Comparison of ENCODE assay signal across 28 mouse cellular contexts in the genomic region with DNA sequence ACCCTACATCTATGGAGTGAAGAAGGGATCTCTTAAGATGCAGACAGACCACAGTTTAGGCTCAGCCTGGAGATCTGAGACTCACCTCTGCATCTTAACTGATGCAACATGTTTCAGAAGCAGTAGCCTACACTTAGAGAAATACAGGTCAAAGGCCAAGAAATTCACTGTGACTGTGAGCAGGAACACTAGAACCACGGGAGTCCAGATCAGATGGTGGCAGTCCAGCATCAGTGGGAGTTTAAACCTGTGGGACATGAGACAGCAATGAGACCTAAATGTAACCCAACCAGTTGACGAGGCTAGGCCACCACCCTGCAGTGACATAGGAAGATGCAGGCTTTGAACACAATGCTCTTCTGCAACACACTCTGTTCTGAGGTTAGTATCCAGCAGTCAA.
"Had no signal": no experiment of that assay in that cellular context is flagged by ENCODE, and none has a peak within 500 bp of the region (broad histone marks: within the 10 kb centered on the region; RNA-seq: fewer than 3 reads in every experiment).

No protein-coding gene starts in this region.

- H3K27me3 ChIP-seq: embryonic facial prominence, embryonic 12.5 days; embryonic facial prominence, embryonic 13.5 days; embryonic facial prominence, embryonic 15.5 days; forebrain, embryonic 13.5 days; forebrain, embryonic 15.5 days had no signal

- ATAC-seq: forebrain, embryonic 13.5 days; forebrain, embryonic 14.5 days; forebrain, embryonic 15.5 days; forebrain, embryonic 16.5 days; forebrain, postnatal 0 days had no signal

- H3K9me3 ChIP-seq: embryonic facial prominence, embryonic 10.5 days; embryonic facial prominence, embryonic 12.5 days; embryonic facial prominence, embryonic 13.5 days; embryonic facial prominence, embryonic 15.5 days; forebrain, embryonic 10.5 days; forebrain, embryonic 12.5 days; forebrain, embryonic 13.5 days; forebrain, embryonic 15.5 days had no signal

- H3K36me3 ChIP-seq: embryonic facial prominence, embryonic 10.5 days; embryonic facial prominence, embryonic 12.5 days; embryonic facial prominence, embryonic 13.5 days; embryonic facial prominence, embryonic 15.5 days; forebrain, embryonic 10.5 days; forebrain, embryonic 12.5 days; forebrain, embryonic 15.5 days had no signal

- H3K4me3 ChIP-seq: embryonic facial prominence, embryonic 10.5 days; embryonic facial prominence, embryonic 12.5 days; embryonic facial prominence, embryonic 13.5 days; embryonic facial prominence, embryonic 15.5 days; erythroblast, embryonic 14.5 days; forebrain, embryonic 10.5 days; forebrain, embryonic 12.5 days; forebrain, embryonic 13.5 days; forebrain, embryonic 15.5 days; gastrocnemius, adult 2 months had no signal

- H3K4me1 ChIP-seq: forebrain, embryonic 10.5 days; forebrain, embryonic 12.5 days had no signal

- H3K9ac ChIP-seq: embryonic facial prominence, embryonic 12.5 days; embryonic facial prominence, embryonic 13.5 days; embryonic facial prominence, embryonic 15.5 days; forebrain, embryonic 12.5 days; forebrain, embryonic 13.5 days; forebrain, embryonic 15.5 days; forebrain, postnatal 0 days had no signal

- H3K4me2 ChIP-seq: embryonic facial prominence, embryonic 12.5 days; embryonic facial prominence, embryonic 13.5 days; embryonic facial prominence, embryonic 15.5 days; forebrain, embryonic 12.5 days; forebrain, embryonic 13.5 days; forebrain, embryonic 15.5 days had no signal

- H3K27ac ChIP-seq: embryonic facial prominence, embryonic 10.5 days; embryonic facial prominence, embryonic 12.5 days; embryonic facial prominence, embryonic 13.5 days; embryonic facial prominence, embryonic 15.5 days; forebrain, embryonic 10.5 days; forebrain, embryonic 12.5 days; forebrain, embryonic 13.5 days; forebrain, embryonic 15.5 days; gastrocnemius, adult 2 months had no signal

- DNase-seq: cerebellum, adult 18-20 months; cerebellum, adult 2 months; cerebellum, adult 8-10 months; cerebellum, adult 9-10 months; cerebellum, adult 9-11 months; cerebellum, postnatal 10 days; cerebellum, postnatal 14 days; cerebellum, postnatal 25 days; cerebellum, postnatal 36 days; embryo, embryonic 11 days; forebrain, postnatal 0 days; gastrocnemius, adult 2 months; gastrocnemius, postnatal 10 days; gastrocnemius, postnatal 14 days; gastrocnemius, postnatal 25 days; gastrocnemius, postnatal 36 days; heart, adult 18-20 months had no signal
